Mouse (Mus musculus): ENCODE data around the gene Nfatc3. TPM values are rescaled to one million over a fixed set of nuclear protein-coding genes. Genes with fewer than 3 reads are reported as not detected.

The Nfatc3 gene
- polyA plus RNA-seq, 1 experiment from 2014 or later: 6.6 TPM

DNA sequence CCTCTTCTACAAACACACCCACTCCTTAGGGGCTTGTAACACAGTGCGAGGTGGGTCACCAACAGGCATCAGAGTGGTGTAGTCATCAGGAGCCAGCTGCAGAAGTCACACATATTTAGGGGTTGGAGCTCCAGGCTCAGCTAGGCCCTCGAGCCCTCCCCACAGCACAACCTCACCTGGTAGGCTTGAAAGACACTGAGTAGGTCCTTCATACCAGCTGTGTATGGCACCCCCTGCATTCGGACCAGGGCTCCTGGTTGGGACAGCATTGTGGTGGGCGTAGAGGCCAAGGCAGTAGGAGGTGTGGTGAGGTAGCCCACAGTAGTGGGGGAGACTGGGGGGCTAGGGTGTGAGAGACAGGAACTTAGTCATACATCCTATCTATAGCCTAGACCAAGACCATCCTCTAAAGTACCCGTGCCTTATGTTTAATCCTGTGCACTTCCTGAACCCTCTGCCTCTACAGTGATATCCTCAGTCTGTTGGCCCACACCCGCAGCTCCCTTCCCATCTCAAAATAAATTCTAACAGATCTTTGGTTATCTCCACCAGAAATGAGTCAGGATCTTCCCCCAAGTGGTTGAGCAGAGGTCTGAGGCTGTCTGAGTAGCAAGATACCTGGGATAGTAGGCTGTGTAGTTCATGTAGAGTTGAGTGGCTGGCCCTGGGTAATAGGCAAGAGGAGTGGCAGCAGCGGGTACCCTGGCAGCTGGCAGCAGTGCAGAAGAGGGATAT is 73.0 kb downstream of the Nfatc3 start:
- WGBS: 94% methylated on average over 7 of the region's 7 CpGs
- DNase-seq (ENCODE audit: extremely low spot score, low spot score): no peak
- H3K36me3 ChIP-seq (replicated peaks): peaks cover 64% of the 10 kb centered on the region

DNA sequence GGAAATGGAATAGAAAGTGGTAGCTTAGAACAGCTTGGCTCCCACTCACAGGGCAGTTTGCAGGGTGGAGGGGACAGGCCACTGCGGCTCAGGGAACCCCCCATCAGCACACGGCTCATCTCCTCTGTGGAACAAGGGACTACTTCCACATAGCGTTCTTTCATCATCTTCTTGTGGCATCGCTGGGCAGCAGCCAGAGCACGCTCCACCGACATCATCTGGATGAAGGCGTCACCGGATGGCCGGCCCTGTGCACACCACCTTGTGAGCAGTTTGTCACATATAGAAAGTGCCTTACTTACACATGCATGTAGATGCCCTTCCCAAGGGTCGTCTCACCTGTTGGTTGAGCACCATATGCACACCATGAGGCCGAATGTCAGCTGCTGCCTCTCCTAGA is 73.7 kb downstream of the Nfatc3 start:
- WGBS: 95% methylated on average over 11 of the region's 11 CpGs
- Histone ChIP-seq H3K9me3 (no peaks in the 10 kb centered on the region), H3K4me1 (peaks cover 28% of the 10 kb centered on the region), H3K4me3 (no peak overlapping the region), H3K27me3 (ENCODE audit: poor library complexity, severe bottlenecking) (peaks cover 52% of the 10 kb centered on the region), H3K36me3 (replicated peaks) (peaks cover 59% of the 10 kb centered on the region), H3K27ac (no peak overlapping the region)
- no peak for DNase-seq (ENCODE audit: extremely low spot score, low spot score)

More for the DNA sequence above, 73.0 kb downstream of the Nfatc3 start:
- no peak overlapping the region for H3K27ac ChIP-seq
- H3K9me3 ChIP-seq: no peaks in the 10 kb centered on the region
- H3K4me1 ChIP-seq: peaks cover 21% of the 10 kb centered on the region
- H3K4me3 ChIP-seq: no peak overlapping the region
- peaks cover 45% of the 10 kb centered on the region for H3K27me3 ChIP-seq (ENCODE audit: poor library complexity, severe bottlenecking)

DNA sequence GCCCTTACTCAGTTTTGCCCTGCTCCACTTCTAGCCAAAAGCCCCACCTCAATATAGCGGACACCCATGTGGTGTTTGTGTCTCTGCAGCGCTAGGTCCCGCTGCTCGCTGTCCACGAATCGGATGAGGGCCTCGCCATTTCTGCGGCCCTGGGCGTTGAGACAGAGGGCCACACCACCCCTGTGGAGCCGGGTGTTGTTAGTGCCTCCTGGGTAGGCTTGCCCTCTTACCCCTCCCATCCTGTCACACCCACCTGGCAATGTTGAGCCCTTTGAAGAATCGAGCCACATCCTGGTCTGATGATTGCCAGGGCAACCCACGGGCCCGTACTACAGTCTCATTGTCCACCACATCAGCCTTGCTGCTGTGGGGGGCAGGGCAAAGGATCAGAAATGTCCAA is 74.9 kb downstream of the Nfatc3 start:
- 76% methylated on average over 13 of the region's 13 CpGs for whole genome bisulfite sequencing
- Histone ChIP-seq H3K9me3 (no peaks in the 10 kb centered on the region), H3K27ac (no peak overlapping the region), H3K4me3 (no peak overlapping the region), H3K4me1 (peaks cover 39% of the 10 kb centered on the region), H3K27me3 (ENCODE audit: poor library complexity, severe bottlenecking) (peaks cover 64% of the 10 kb centered on the region), H3K36me3 (replicated peaks) (peaks cover 51% of the 10 kb centered on the region)
- no peak for DNase-seq (ENCODE audit: extremely low spot score, low spot score)

DNA sequence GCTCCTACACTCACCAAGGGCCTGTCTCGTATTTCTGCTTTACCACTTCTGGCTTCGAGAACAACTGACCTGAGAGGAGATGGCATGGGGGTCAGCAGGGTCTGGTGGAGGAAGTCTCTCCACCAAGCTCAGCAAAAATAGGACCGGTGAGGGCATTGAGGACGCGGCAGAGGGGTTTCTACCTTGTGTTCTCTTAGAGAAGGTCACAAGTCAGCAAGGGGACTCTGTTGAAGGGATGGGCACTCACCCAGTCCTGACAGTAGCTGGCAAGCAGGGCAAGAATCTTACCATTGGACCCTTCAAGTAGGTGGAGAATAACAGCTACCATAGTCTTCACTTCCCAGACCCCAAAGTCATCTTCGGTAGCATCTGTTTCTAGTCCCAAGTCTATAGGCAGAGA is 75.3 kb downstream of the Nfatc3 start:
- Histone ChIP-seq H3K4me3 (no peak overlapping the region), H3K4me1 (peaks cover 42% of the 10 kb centered on the region), H3K9me3 (no peaks in the 10 kb centered on the region), H3K36me3 (replicated peaks) (peaks cover 46% of the 10 kb centered on the region), H3K27me3 (ENCODE audit: poor library complexity, severe bottlenecking) (peaks cover 68% of the 10 kb centered on the region), H3K27ac (no peak overlapping the region)
- DNase-seq (ENCODE audit: extremely low spot score, low spot score): no peak
- WGBS: 82% methylated on average over 6 of the region's 6 CpGs

DNA sequence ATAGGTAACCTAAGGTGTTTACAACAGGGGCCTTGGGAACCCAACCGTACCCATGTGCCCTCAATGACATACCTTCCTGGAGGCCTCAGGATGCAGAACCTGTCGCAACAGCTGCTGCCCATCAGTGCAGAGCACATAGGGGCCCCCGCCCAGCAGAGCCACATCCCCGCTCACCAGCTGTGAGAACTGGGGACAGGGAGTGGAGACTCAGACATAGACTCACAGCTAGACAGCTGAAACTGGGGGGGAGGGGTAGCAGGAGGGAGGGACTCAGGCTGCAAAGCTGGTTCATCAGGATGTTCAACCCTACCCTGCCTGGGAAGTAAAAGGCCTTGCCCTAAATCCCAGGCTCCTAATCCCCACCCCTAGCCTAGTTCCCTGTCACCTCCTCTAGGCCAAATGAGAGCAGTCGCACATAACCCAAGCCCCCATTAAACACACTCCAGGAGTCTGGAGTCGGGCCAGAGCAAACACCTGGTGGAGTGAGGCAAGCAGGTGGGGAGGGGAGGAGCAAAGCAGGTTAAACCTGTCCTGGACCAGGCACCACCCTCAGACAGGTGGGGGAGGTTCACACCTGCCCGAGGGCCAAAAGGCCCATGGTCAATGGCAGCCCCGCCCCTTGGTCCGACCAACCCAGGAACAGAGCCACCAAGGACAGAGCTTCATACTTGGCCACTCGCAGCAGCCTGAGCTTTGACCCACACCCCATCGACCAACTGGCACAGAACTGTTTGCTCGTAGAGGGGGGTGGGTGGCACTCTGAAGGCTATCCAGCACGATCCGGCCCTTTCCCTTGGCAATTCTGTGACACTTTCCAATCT is 76.3 kb downstream of the Nfatc3 start:
- 28% methylated on average over 14 of the region's 14 CpGs for WGBS
- Histone ChIP-seq H3K9me3 (no peaks in the 10 kb centered on the region), H3K4me3 (peak overlapping the region; percentile 59; the same call in 1 of the 2 replicates), H3K4me1 (peaks cover 42% of the 10 kb centered on the region), H3K27ac (no peak overlapping the region), H3K27me3 (ENCODE audit: poor library complexity, severe bottlenecking) (peaks cover 78% of the 10 kb centered on the region), H3K36me3 (replicated peaks) (peaks cover 36% of the 10 kb centered on the region)
- DNase-seq (ENCODE audit: extremely low spot score, low spot score): no peak

DNA sequence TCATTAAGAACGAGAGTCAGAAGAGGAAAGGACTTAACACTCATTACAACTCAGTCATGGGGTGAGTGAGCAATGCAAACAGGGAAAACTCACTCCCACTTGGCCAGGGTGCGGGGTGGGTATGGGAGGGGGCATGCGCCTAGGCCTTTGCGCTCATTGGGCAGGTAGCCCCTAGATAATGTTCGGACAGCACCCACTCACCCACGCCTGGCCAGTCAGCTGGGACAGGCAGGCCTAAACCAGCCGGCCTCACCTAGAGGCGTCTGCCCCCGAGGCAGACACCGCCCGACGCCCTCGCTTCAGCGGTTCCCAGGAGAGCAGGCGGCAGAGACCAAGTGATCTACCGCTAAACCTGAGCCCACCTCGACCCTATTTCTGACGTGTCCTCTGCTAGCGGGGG is 77.0 kb downstream of the Nfatc3 start:
- DNase-seq (ENCODE audit: extremely low spot score, low spot score): no peak

DNA sequence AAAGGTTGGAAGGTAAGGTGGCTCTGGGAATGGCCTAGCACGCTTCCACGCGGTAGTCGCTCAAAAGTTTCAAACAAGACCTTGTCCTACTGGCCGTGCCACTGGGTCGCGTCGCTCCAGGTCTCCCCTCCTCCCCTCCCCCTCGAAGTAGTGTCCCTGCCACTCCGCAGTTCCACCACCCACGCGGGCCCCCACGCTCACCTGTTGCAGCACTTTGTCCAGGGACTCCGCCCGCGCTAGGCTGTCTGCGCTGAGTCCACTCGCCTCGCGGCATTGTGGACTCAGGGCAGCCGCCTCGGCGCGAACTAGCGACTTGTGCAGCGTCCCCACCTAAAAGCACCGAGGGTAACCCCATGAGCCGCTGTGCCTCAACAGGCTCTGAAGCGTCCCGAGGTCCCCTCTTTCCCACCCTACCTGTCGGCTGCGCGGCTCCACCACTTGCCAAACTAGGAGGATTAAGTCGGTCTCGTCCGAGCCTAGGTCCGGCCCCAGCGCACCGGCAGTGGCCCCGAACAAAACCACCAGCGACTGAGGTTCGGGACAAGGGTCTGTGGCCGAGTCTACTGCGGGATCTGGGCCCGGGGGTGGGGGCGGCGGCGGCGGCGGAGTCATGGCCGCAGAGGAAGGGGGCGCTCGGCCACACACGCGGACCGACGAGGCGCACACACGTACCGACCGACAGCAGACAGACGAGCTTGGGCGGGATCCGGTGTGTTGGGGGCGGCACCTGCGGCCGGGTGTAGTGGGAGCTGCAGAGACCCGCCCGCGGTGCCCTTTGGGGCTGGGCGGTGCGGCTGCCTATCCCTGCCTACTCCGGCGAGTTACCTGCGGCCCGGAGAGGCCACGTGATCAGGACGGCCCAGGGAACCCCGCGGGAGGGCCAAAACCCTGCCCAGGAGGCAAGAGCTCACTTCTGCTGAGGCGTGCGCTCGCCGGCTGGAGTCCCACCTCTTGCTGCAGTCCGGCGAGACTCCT is 77.8 kb downstream of the Nfatc3 start, which contains the start of gene Esrp2:
Gene Esrp2, minus strand, starts transcription at position 819 of the 975 bp plus-strand sequence.
- Histone ChIP-seq H3K4me3 (peak within 1 kb of the TSS; percentile 59), H3K27me3 (ENCODE audit: poor library complexity, severe bottlenecking) (peaks cover 84% of the 10 kb centered on the region), H3K9me3 (no peaks in the 10 kb centered on the region), H3K4me1 (peaks cover 46% of the 10 kb centered on the region), H3K36me3 (replicated peaks) (peaks cover 21% of the 10 kb centered on the region), H3K27ac (peak within 1 kb of the TSS; percentile 62; the same call in 1 of the 2 replicates)
- under 1% methylated on average over 86 of the region's 86 CpGs for WGBS
- DNase-seq (ENCODE audit: extremely low spot score, low spot score): peak; percentile 41

More for the DNA sequence above, 77.0 kb downstream of the Nfatc3 start:
- H3K9me3 ChIP-seq: no peaks in the 10 kb centered on the region
- peaks cover 42% of the 10 kb centered on the region for H3K4me1 ChIP-seq
- peaks cover 84% of the 10 kb centered on the region for H3K27me3 ChIP-seq (ENCODE audit: poor library complexity, severe bottlenecking)
- no peak overlapping the region for H3K27ac ChIP-seq
- WGBS: 5% methylated on average over 19 of the region's 19 CpGs
- peak overlapping the region; percentile 59 for H3K4me3 ChIP-seq
- peaks cover 29% of the 10 kb centered on the region for H3K36me3 ChIP-seq (replicated peaks)

DNA sequence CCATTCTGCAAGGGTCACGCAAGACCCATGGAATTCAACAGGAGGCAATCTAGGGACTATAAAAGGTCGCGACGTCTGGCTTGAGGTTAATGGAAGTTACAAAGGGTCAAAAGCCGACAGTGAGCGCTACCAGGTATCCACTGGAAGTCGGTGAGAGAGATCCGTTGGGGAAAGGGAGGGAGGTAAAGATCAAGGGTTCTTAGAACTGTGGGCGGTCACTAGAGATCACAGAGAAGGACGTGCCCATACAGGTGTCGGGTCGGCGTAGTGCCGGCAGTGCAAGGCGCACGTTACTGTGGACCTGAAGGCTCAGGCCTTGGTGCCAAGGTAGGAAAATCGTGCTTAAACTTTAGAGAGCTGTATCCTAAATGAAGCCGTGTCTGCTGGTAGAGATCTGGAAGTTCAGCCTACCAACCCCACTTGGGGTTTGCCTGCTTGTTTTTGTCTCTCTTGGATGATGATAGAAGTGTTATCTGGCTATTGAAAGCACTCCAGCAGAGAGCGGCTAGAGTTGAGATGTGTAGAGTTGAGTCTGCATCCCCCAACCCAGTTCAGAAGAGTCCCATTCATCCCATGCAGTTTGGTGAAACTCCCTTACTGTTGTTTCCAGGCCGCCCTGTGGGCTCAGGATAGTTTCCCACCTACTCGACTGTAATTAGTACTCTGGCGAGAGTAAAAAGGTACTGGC is 78.7 kb downstream of the Nfatc3 start:
- 4% methylated on average over 22 of the region's 22 CpGs for WGBS
- H3K36me3 ChIP-seq (replicated peaks): peaks cover 12% of the 10 kb centered on the region
- H3K9me3 ChIP-seq: no peaks in the 10 kb centered on the region
- peak overlapping the region; percentile 62; the same call in 1 of the 2 replicates for H3K27ac ChIP-seq
- peaks cover 81% of the 10 kb centered on the region for H3K27me3 ChIP-seq (ENCODE audit: poor library complexity, severe bottlenecking)
- H3K4me1 ChIP-seq: peaks cover 46% of the 10 kb centered on the region
- peak overlapping the region; percentile 59 for H3K4me3 ChIP-seq
- DNase-seq (ENCODE audit: extremely low spot score, low spot score): no peak

DNA sequence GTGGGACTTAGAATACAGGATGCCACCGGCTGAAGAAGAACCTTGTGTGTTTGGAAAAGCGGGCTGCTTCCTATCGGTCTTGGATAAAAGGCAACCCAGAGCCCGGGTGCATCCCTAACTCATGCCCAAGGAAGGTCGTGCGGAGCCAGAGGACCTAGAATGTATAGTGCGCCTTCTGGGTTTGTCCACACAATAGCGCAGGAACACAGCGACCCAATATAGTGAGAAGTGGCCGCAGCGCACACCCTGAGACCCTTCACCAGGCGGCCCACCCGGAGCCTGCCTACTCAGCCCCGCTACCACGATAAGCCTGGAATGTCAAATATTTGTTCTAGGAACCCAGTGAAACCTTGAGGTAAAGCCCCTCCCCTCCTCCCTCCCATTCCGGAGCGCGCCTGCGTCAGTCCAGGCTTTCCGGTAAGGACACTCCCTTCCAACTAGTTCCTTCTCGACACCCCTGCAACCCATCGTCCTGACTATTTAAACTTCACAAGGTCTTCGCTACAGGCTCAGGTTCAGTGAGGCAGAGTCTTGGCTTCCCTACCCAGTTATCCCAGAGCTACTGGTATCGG is 79.4 kb downstream of the Nfatc3 start:
- Histone ChIP-seq H3K4me1 (peaks cover 46% of the 10 kb centered on the region), H3K27ac (peak overlapping the region; percentile 62; the same call in 1 of the 2 replicates), H3K27me3 (ENCODE audit: poor library complexity, severe bottlenecking) (peaks cover 75% of the 10 kb centered on the region), H3K9me3 (no peaks in the 10 kb centered on the region), H3K36me3 (replicated peaks) (peaks cover 6% of the 10 kb centered on the region), H3K4me3 (peak overlapping the region; percentile 59)
- peak; percentile 69 for DNase-seq (ENCODE audit: extremely low spot score, low spot score)
- WGBS: under 1% methylated on average over 24 of the region's 24 CpGs

DNA sequence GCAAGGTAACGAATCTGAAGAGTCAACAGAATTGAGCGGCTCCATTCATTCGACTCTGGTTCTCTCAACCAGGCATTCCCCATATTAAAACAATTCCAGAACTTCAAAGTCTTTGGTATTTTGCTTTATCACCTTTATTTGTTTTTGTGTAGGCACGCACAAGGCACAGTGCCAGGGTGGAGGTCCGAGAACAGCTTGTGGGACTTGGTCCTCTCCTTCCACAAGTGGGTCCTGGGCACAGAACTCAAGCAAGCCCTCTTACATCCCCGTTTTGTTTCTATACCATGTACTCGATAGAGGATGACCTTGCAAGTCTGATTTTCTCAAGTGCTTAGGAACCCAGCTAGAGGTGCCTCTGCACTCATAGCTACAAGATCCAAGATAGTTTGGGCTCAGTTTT is 80.0 kb downstream of the Nfatc3 start:
- Histone ChIP-seq H3K27me3 (ENCODE audit: poor library complexity, severe bottlenecking) (peaks cover 69% of the 10 kb centered on the region), H3K36me3 (replicated peaks) (no peaks in the 10 kb centered on the region), H3K4me3 (peak overlapping the region; percentile 59), H3K9me3 (no peaks in the 10 kb centered on the region), H3K4me1 (peaks cover 46% of the 10 kb centered on the region), H3K27ac (peak overlapping the region; percentile 62; the same call in 1 of the 2 replicates)
- DNase-seq (ENCODE audit: extremely low spot score, low spot score): no peak
- 18% methylated on average over 7 of the region's 7 CpGs for WGBS

DNA sequence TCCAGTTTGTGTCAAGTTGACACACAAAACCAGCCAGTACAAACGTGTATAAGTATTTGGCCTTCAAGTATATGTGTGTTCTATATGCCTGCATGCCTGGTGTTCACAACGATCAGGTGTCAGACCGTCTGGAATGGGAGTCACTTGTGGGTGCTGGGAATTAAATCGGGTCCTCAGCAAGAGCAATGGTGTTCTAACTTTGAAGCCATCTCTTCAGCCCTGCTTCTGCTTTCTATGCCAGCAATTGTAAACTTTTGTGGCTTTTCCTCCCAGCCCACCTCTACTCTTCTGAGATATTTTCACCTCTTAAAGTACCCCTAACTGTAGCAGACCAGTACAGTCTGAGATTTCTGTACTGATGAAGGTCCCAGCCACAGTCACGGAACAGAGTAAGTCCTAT is 81.6 kb downstream of the Nfatc3 start:
- H3K36me3 ChIP-seq (replicated peaks): no peaks in the 10 kb centered on the region
- no peaks in the 10 kb centered on the region for H3K9me3 ChIP-seq
- H3K27me3 ChIP-seq (ENCODE audit: poor library complexity, severe bottlenecking): peaks cover 53% of the 10 kb centered on the region
- DNase-seq (ENCODE audit: extremely low spot score, low spot score): no peak
- H3K4me1 ChIP-seq: peaks cover 40% of the 10 kb centered on the region
- H3K27ac ChIP-seq: no peak overlapping the region
- no peak overlapping the region for H3K4me3 ChIP-seq
- 71% methylated on average over 5 of the region's 5 CpGs for WGBS

Measured in forebrain, embryonic 10.5 days (tissue).